Mouse (Mus musculus): ENCODE results near the gene Slbp.

The Slbp gene

DNA sequence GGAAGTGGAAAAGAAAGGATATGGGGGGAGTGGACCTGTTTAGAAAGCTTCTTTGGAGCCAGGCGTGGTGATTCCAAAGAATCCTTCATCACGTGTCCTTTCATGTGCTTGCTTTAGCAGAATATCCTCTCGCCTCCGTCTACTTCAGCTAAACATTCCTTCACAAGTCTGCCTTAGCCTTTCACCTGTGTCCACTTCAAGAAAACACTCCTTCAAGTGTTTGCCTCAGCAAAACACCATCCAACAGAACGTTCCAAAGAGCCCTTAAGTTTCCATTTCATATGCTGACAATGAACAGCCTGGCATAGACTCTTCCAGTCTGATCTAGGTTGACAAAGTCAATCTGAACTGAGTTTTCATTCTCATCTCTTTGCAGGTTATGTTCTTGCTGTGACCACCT lies 25.9 kb upstream of the Slbp start:
- no peak for DNase-seq

DNA sequence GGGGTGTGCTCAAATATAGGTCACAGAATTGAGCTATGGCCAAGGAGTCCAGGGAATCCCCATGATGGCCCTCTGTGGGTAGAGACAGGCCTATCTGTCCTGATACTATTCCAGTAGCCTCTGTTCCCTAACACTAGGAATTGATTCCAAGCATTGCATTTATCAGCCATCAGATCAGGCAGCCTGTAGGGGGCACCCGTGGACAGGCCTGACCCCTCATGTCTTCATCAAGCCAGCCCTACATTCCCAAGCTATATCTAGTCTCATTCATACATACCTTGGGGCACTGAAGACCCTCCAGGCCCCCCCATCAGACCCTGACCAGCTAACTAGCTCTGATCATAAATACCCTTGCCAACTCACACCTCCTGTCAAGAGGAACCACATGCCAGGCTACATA lies 23.6 kb upstream of the Slbp start:
- peak; percentile 36 for DNase-seq

GRCm38 (mm10) chr5:33674439-33674838 lies 22.1 kb upstream of the Slbp start:
- peak; percentile 27 for DNase-seq

- no peak for DNase-seq
Observed at GRCm38 (mm10) chr5:33671659-33672058, 19.3 kb upstream of the Slbp start.

DNA sequence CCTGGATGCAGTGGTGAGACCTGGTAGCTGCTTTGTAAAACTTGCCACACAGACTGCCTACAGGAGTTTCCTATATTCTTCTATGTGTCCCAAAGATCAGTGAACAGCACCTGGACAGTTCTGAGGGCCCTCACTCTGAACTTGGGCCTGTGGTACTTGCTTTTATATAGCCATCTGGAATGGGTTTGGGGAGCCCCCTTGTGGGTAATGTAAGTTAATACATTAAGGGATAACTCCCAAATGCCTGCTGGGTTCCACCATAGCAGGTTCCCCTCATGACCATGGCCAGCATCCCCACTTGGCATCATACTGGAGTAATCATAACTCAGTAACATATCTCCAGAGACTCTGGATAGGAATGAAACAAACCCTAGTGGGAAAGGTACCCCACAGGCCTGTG lies 15.8 kb upstream of the Slbp start:
- no peak for DNase-seq

DNA sequence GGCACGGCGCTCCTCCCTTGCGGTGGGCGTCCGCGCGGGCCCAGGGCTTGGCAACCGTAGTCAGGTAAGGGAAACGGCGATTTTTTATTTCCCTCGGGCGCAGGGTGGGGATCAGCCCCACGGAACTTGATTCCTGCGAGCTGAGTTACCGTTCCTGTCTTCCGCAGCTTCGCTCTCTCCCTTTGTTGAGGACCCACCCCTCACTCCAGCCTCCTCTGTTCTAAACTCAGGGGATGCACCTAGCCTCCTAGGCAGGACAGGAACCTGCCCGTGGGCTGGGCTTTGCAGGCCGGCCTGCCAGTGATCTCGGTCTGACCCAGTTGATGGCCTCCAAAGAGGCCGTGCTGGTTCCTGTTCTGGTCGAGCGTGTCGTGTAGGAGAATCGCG lies 6.3 kb upstream of the Slbp start:
- DNase-seq, result no peak

- peak; percentile 99 for DNase-seq
Observed at GRCm38 (mm10) chr5:33657787-33658663, 5.7 kb upstream of the Slbp start, which contains the start of the genes Tacc3 and Tmem129. Gene Tacc3 (plus strand): TSS chr5:33658128. Gene Tmem129 (minus strand): TSS chr5:33658416.

DNA sequence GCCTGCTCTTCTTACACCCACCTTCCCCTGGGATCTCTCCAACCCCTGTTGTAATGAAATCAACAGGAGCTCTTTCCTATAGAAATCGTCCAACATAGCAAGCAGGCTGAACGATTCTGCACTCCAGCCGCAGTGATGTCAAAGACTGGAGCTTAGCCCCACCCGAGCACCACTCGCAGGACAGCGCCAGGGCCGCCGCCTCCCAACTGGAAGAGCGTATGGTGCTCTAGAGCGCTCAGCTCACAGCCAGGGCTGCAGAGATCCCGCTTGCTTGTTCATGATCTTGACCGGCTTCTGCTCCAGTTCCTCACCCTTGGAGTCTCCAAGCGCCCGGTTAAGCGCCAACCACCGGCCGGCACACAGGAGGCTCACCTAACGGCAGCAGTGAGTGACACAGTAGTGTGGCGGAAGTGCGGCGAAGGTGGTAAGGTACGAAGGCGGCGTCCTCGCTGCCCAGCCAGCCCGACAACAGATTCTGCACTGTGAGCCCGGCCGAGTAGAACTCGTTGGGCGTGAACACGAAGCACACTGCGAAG lies 4.9 kb upstream of the Slbp start:
- no peak for DNase-seq

GRCm38 (mm10) chr5:33656739-33657138 lies 4.4 kb upstream of the Slbp start:
- DNase-seq, result no peak

DNA sequence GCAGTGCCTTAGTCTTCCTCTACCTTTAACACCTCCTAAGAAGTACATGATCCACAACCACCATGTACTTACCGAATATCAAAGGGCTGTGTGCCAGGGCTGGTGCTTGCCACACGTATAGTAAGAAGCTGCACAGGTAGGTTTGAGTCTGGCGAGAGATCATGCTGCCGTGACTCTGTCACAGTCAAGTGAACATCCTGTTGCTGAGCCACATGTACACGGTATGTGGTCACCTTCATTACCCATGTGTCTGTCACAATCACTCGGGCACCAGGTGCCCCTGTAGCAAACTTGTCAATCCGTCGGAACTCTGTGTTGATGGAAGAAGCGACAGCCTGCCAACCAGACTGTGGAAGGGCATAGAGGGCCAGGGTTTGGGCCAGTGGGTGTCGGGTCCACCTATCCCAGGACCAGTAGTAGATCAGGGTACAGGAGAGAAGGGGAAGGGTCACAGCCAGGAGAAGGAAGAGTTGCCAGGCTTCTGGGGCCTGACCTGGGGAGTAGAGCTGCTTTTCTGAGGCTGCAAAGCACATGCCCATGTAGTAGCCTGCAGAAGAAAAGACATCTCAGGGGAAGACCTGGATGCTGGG lies 3.0 kb upstream of the Slbp start:
- DNase-seq, result peak; percentile 52

- DNase-seq, result peak; percentile 55
Observed at GRCm38 (mm10) chr5:33654424-33654823, 2.0 kb upstream of the Slbp start.

DNA sequence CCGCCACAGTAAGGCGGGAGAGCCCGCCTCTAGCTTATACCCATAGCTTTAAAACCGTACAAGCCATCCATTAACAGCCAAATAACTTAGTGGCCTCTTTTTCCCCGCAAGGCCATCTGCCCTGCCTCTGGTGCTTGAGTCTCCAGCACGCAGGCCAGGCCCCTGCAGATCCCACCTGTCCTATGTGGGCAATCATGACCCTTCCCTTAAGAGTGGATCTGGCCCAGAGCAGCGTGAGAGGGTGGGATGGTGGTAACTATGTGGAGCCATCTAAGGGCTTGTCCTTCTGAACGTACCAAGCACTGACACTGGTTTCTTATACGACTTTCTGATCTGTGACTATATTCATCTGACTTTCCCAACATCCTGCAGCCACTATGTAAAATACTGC lies 404 bp upstream of the Slbp start:
- DNase-seq, result no peak

DNA sequence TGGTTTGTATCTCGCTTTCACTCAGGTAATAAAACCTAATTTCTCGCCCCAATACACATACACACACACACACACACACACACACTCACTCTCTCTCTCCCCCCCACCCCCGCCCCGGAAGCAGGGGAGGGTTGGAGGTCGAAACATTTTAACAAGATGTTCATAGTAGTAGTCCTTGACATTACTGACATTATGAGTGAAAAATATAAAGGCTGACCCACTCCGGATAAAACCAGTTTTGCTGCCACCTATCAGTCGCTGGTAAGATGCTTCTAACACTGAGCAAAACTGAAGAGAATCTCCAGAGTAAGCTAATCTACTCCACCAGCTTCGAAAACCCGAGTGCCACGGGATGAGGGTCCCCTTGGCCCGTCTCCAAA lies 843 bp downstream of the Slbp start:
- no peak for DNase-seq

DNA sequence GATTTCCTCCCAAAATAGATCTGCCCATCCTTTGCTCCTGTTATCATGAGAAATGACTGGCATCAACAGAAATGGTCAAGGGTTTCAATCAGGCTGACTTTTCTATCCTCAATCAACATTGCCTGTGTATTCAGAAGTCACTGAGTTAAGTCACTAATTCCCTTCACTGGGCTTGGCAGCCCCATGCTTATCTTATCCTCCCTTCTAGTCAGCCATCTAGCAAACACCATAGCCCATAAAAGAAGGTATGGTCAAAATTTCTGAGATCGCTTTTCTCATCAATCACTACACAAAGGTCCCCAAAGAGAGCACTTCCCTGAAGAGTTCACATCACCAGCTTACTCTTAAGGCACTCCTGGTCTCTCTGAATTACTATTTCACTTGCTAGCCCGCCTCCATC lies 1.4 kb downstream of the Slbp start:
- peak; percentile 25 for DNase-seq

- DNase-seq, result peak; percentile 62
Observed at GRCm38 (mm10) chr5:33640652-33641051, 11.7 kb downstream of the Slbp start.

GRCm38 (mm10) chr5:33638826-33639225 lies 13.5 kb downstream of the Slbp start:
- DNase-seq, result no peak

DNA sequence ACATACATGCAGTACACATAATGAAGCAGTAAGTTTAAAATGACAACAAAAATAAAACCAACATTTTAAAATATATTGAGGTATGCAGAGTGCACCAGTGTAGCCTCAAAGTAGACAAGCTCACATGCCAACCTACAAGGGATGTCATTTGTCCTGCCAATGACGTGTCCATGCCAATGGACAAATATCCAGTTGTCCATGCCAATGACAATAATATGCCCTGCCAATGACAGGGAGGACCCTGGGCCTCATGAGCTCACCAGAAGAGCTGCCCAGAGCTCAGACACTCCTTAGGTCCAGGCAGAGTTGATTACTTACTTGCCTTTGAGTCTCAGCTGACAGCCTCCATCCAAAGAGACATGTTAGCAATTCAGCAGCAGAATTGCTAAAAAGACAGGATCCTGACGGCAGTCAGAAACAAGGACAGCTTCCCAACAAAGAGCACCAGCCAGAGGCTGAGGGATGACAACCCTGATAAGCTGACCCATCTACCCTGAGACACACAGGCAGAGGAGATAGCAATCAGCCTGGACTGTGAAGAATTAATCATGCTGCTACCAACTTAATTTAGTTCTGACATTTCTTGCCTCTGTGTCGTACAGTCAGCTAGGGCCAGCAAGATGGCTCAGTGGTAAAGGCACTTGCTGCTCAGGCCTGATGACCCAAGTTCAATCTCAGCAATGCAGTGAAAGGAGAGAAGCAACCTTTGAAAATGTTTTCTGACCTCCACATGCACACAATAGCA lies 14.6 kb downstream of the Slbp start:
- no peak for DNase-seq

- DNase-seq, result no peak
Observed at GRCm38 (mm10) chr5:33635361-33635760, 17.0 kb downstream of the Slbp start.

GRCm38 (mm10) chr5:33632526-33632925 lies 19.8 kb downstream of the Slbp start:
- no peak for DNase-seq

- DNase-seq, result peak; percentile 49
Observed at GRCm38 (mm10) chr5:33630615-33631014, 21.8 kb downstream of the Slbp start.

- no peak for DNase-seq
Observed at GRCm38 (mm10) chr5:33630061-33630460, 22.3 kb downstream of the Slbp start.

DNA sequence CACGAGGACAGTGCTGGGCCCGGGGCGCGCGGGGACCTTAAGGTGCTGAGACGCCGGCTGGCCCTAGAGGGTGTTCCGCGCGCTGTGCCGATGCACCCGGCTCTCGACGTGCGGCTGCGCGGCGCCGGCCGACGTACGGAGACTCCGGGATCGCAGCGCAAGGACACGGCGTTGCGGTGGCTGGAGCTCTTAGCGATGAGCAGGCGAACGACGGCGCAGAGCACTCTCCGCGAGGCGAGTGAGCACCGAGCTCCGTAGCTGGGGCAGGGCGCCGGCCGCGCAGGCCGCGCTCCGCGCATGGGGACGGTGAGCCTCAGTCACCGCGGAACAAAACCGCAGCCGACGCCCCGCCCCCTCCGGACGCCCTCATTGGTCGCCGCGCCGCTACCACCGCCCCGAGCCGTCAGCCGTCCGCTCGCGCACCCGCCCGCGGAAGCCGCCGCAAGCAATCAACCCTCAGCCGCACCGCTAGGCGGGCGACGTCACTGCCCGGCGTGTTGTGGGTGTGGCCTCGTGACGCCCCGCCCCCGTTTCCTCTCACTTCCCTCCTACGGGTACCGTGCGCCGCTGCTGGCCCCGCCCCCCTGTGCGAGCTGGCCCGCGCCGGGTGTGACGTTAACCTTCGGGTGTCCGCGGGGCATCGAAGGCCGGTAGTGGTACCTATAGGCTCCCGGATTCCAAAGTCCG lies 22.9 kb downstream of the Slbp start, which contains the start of the genes Fam53a and Gm9903:
Gene Fam53a, minus strand, starts transcription at position 335 of the 687 bp plus-strand sequence.
Gene Gm9903, plus strand, starts transcription at position 625 of the 687 bp plus-strand sequence.
- peak; percentile 100 for DNase-seq

All from cerebellum, adult 9-10 months (tissue).